Mouse (Mus musculus): ENCODE data around the gene Prss12. TPM values are rescaled to one million over a fixed set of nuclear protein-coding genes. Genes with fewer than 3 reads are reported as not detected.

Prss12 gene
- total RNA-seq (2014; rRNA removed; ENCODE audit: low replicate concordance) = 3.0 and 3.1 TPM in 2 replicates
- 2.5 and 2.7 TPM in 2 replicates for polyA plus RNA-seq (2015; fragmentation: Nextera tagmentation; extraction: Ambion mirVana)

GRCm38 (mm10) chr3:123446708-123447537 lies at the start of gene Prss12:
Prss12 (plus strand) TSS chr3:123446913.
- Histone ChIP-seq H3K27ac (ENCODE audit: low read depth) (no peak within 1 kb of the TSS), H3K9ac (replicated peaks; ENCODE audit: low read depth, low read length) (peak within 1 kb of the TSS; percentile 43), H3K4me1 (ENCODE audit: control insufficient read depth, insufficient read depth) (0 out of 2 replicates have a peak, but pooled peaks cover 3% of the 10 kb centered on the region), H3K4me2 (ENCODE audit: low read depth, low read length) (peak within 1 kb of the TSS; percentile 100), H3K27me3 (ENCODE audit: control insufficient read depth, insufficient read depth, low read length) (peaks cover 15% of the 10 kb centered on the region), H3K4me3 (ENCODE audit: low read depth, low read length) (peak within 1 kb of the TSS; percentile 69), H3K36me3 (replicated peaks; ENCODE audit: control insufficient read depth, insufficient read depth, low read length) (no peaks in the 10 kb centered on the region), H3K9me3 (replicated peaks; ENCODE audit: control insufficient read depth, low read length) (0 out of 2 replicates have a peak, but pooled peaks cover 4% of the 10 kb centered on the region)
- WGBS = under 1% methylated on average over 76 of the region's 84 CpGs
- peak; percentile 69 for ATAC-seq (ENCODE audit: insufficient read depth, low read depth)
- DNase-seq (ENCODE audit: low spot score) = peak; percentile 11
- TF ChIP-seq EP300 (IDR thresholded peaks at IDR 0.05; ENCODE audit: low read depth) (no peak), CTCF (IDR thresholded peaks at IDR 0.05; ENCODE audit: low read depth) (no peak)

- no peaks in the 10 kb centered on the region for H3K4me1 ChIP-seq (ENCODE audit: control insufficient read depth, insufficient read depth)
- H3K4me3 ChIP-seq (ENCODE audit: low read depth, low read length) = no peak overlapping the region
- no peaks in the 10 kb centered on the region for H3K27me3 ChIP-seq (ENCODE audit: control insufficient read depth, insufficient read depth, low read length)
- H3K9ac ChIP-seq (replicated peaks; ENCODE audit: low read depth, low read length) = no peak overlapping the region
- TF ChIP-seq CTCF (IDR thresholded peaks at IDR 0.05; ENCODE audit: low read depth) (no peak), EP300 (IDR thresholded peaks at IDR 0.05; ENCODE audit: low read depth) (no peak)
- ATAC-seq (ENCODE audit: insufficient read depth, low read depth) = no peak
- no peak for DNase-seq (ENCODE audit: low spot score)
- H3K4me2 ChIP-seq (ENCODE audit: low read depth, low read length) = no peak overlapping the region
- H3K36me3 ChIP-seq (replicated peaks; ENCODE audit: control insufficient read depth, insufficient read depth, low read length) = no peaks in the 10 kb centered on the region
- WGBS = 64% methylated on average over 9 of the region's 9 CpGs
- no peak overlapping the region for H3K27ac ChIP-seq (ENCODE audit: low read depth)
- H3K9me3 ChIP-seq (replicated peaks; ENCODE audit: control insufficient read depth, low read length) = no peaks in the 10 kb centered on the region
Measured at GRCm38 (mm10) chr3:123397562-123398481, 48.9 kb upstream of the Prss12 start.

DNA sequence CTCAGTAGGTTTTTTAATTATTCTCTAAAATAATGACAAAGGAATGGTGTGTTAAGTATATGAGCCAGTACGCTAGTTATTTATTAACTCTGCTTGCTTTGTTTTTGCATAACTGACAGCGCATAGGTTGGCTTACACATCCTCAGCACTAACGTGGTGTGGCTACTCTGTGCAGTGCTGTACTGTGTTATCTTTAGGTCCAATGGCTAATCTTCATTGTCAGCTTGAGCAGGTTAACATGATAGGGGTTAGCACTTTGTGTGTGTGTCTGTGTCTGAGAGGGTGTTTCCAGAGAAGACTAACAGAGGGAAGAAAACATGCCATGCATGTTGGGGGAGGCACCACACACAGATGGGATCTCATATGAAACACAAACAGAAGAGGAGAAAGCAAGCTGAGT lies 41.8 kb upstream of the Prss12 start:
- DNase-seq (ENCODE audit: low spot score) = no peak
- Histone ChIP-seq H3K36me3 (replicated peaks; ENCODE audit: control insufficient read depth, insufficient read depth, low read length) (no peaks in the 10 kb centered on the region), H3K4me2 (ENCODE audit: low read depth, low read length) (no peak overlapping the region), H3K27ac (ENCODE audit: low read depth) (no peak overlapping the region), H3K4me3 (ENCODE audit: low read depth, low read length) (no peak overlapping the region), H3K9ac (replicated peaks; ENCODE audit: low read depth, low read length) (no peak overlapping the region), H3K4me1 (ENCODE audit: control insufficient read depth, insufficient read depth) (no peaks in the 10 kb centered on the region), H3K27me3 (ENCODE audit: control insufficient read depth, insufficient read depth, low read length) (no peaks in the 10 kb centered on the region), H3K9me3 (replicated peaks; ENCODE audit: control insufficient read depth, low read length) (no peaks in the 10 kb centered on the region)
- ATAC-seq (ENCODE audit: insufficient read depth, low read depth) = no peak
- WGBS = 65% methylated on average over 3 of the region's 3 CpGs
- no peak for TF ChIP-seq CTCF (IDR thresholded peaks at IDR 0.05; ENCODE audit: low read depth)
- TF ChIP-seq EP300 (IDR thresholded peaks at IDR 0.05; ENCODE audit: low read depth) = no peak

- H3K27ac ChIP-seq (ENCODE audit: low read depth) = no peak overlapping the region
Measured at GRCm38 (mm10) chr3:123411821-123412578, 34.7 kb upstream of the Prss12 start.

GRCm38 (mm10) chr3:123413173-123413572 lies 33.5 kb upstream of the Prss12 start:
- TF ChIP-seq CTCF (IDR thresholded peaks at IDR 0.05; ENCODE audit: low read depth) = no peak
- 70% methylated on average over 5 of the region's 5 CpGs for WGBS
- Histone ChIP-seq H3K9me3 (replicated peaks; ENCODE audit: control insufficient read depth, low read length) (no peaks in the 10 kb centered on the region), H3K9ac (replicated peaks; ENCODE audit: low read depth, low read length) (no peak overlapping the region), H3K36me3 (replicated peaks; ENCODE audit: control insufficient read depth, insufficient read depth, low read length) (no peaks in the 10 kb centered on the region), H3K4me1 (ENCODE audit: control insufficient read depth, insufficient read depth) (no peaks in the 10 kb centered on the region), H3K4me2 (ENCODE audit: low read depth, low read length) (no peak overlapping the region), H3K27me3 (ENCODE audit: control insufficient read depth, insufficient read depth, low read length) (no peaks in the 10 kb centered on the region), H3K27ac (ENCODE audit: low read depth) (no peak overlapping the region), H3K4me3 (ENCODE audit: low read depth, low read length) (no peak overlapping the region)
- ATAC-seq (ENCODE audit: insufficient read depth, low read depth) (no peak), DNase-seq (ENCODE audit: low spot score) (no peak)

More at GRCm38 (mm10) chr3:123411821-123412578, 34.7 kb upstream of the Prss12 start:
- DNase-seq (ENCODE audit: low spot score) = no peak
- no peak for TF ChIP-seq CTCF (IDR thresholded peaks at IDR 0.05; ENCODE audit: low read depth)
- TF ChIP-seq EP300 (IDR thresholded peaks at IDR 0.05; ENCODE audit: low read depth) = no peak
- no peak for ATAC-seq (ENCODE audit: insufficient read depth, low read depth)
- H3K4me1 ChIP-seq (ENCODE audit: control insufficient read depth, insufficient read depth) = no peaks in the 10 kb centered on the region
- H3K36me3 ChIP-seq (replicated peaks; ENCODE audit: control insufficient read depth, insufficient read depth, low read length) = no peaks in the 10 kb centered on the region
- no peaks in the 10 kb centered on the region for H3K9me3 ChIP-seq (replicated peaks; ENCODE audit: control insufficient read depth, low read length)
- no peak overlapping the region for H3K4me2 ChIP-seq (ENCODE audit: low read depth, low read length)
- no peaks in the 10 kb centered on the region for H3K27me3 ChIP-seq (ENCODE audit: control insufficient read depth, insufficient read depth, low read length)
- WGBS = 72% methylated on average over 6 of the region's 6 CpGs
- H3K9ac ChIP-seq (replicated peaks; ENCODE audit: low read depth, low read length) = no peak overlapping the region
- H3K4me3 ChIP-seq (ENCODE audit: low read depth, low read length) = no peak overlapping the region

All from heart, postnatal 0 days (tissue).